Mouse (Mus musculus) cortical plate, adult 2 months (tissue): ENCODE data around the gene Cebpzos.

Experiments
- CTCF ChIP-seq: fragments of 200-500 bp; IDR thresholded peaks from 2 replicates; pipeline ENCODE4 v1.5.1; 2011; ENCODE audit warnings: mild to moderate bottlenecking, control low read depth, low read length; ENCODE audit not compliant: insufficient read depth; ENCODE audit errors: extremely low read depth
- POLR2A ChIP-seq: fragments of 200-500 bp; IDR thresholded peaks from 2 replicates; pipeline ENCODE4 v1.6.1; 2011; ENCODE audit warnings: mild to moderate bottlenecking, low read length, control low read depth; ENCODE audit not compliant: insufficient read depth; ENCODE audit errors: extremely low read depth

DNA sequence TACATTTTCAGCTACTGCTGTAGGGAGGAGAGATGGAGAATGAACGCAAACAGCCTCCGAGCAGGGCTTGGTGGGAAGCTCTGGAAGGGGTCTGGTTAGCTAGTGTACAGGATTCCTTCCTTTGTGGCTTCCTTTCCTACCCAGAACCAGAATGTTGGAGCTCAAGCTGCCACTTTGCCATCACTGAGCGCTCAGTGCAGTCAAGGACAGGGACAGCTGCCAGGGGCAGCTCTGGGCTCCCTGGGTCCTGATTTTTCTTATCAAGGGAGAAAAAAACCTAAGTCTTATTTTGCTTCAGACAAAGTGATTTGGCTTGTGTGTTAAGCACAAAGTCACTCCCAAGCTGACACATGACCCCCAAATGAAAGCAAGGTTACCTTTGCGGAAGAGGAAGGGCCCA is 27.7 kb upstream of the Cebpzos start:
- TF ChIP-seq CTCF: no peak
- no peak for TF ChIP-seq POLR2A
